Mouse (Mus musculus) hindlimb bud, embryonic 11.5 days (tissue): Measurements from ENCODE around the gene Spic.

Experiments used
- DNase-seq: peaks from one replicate; pipeline ENCODE4 v3.0.0-alpha.2; 2012; ENCODE audit warnings: low read depth, low spot score; ENCODE audit errors: extremely low spot score

The Spic gene

DNA sequence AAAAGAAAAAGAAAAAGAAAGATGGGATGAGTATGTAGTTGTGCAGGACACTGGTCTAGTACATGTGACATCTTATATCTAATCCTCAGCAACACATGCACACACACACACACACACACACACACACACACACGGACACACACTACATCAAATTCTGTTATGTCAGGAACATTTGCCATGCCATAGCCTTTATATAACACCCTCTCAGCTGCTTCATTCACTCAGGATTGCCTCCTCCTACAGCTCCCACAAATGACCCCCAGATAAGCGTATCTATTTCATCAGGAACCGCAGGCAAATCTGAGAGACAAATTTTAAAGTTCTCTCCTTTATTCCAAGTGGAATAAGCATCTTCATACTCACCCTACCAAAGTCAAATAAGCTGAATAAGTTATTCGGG lies 25.9 kb downstream of the Spic start:
- DNase-seq: no peak

DNA sequence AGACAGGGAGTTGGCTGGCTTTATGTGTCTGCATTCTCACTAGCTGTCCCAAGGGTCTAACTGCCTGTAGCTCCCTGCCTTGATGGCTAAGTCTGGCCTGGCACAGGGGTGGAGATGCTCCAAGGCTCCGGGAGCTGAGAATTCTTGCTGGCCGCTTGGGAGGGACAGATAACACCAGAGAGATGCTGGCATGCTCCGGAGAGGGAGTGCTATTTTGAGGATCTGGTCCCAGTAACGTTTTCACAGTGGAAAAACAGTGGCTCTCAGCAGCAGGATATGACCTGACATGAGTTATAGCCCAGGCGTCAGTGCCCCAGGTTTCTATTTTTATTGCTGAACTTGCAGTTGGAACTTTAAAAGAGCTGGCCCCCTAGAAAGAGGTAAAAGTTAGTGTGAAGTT lies 39.4 kb downstream of the Spic start:
- no peak for DNase-seq

DNA sequence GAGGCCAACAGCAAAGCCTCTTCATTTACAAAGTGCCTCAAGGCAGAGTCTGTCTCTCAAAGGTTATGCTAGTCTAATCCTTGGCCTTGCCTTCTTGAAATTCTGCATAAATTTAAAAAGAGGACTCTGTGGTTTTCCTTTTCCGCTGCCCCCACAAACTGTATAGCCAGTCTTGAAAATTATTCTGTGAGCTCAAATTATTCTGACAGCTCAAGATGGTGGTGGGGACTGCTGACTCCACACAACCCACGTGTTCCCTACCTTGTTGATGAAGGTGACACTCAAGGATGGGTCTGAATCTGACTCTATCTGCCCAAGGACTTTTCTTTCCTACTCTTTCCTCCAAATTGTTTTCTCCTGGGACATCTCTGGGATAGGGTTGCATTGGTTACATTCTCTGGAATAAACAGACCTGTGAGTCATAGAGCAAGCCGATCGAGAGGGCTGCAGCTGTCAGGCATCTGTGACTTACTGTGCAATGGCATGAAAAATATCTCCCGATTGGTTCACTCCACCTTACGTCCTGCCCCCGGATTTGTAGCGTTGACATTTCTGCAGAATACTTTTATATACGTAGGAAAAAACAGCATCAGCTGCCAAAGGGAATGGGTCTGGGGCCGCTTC lies 53.4 kb downstream of the Spic start:
- DNase-seq: no peak

DNA sequence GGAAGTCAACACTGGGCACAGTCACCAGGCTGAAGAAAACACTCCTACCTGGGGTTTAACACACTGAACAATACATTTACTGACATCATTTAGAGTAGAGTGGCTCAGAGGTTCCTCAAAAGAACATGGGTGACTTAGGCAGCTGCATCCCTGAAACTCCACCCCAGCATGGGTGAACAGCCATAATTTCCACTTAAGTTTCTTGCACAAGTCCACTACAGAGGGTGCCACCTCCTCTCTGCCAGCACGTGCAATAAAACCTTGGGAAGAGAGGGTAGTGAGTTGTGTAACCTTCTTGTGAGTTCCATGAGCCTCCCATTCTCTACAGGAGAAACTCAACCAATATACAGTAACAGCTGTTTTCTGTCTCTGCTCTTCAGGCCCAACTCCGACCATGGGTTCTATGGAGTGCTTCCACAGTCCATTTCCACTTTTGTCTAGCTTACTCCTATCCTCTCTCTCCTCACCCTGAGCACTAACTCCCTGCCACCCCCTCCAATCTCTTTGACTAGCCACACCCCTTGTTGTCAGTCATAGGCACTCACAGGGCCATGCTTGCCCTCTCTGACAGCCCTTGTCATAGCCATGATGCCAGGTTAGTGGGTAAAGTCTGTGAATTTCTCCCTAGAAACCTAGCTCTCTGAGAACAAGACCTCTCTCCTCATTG lies 54.0 kb downstream of the Spic start:
- no peak for DNase-seq

DNA sequence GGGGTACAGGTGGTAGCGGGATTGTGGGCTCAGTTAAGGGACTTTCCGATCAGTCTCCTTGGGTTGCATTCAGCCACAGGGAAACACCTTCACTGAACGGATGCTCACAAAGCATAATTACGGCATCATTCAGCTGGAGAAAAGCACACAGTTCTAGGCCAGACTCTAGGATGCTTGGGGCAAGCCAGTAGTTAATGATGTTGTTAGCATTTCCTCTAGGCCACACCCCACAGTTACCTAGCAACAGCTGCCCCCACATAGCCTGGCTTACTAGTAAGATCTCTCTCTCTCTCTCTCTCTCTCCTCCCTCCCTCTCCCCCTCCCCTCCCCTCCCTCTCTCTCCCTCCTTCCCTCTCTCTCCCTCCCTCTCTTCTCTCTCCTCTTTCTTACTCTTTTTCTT lies 57.8 kb downstream of the Spic start:
- no peak for DNase-seq

DNA sequence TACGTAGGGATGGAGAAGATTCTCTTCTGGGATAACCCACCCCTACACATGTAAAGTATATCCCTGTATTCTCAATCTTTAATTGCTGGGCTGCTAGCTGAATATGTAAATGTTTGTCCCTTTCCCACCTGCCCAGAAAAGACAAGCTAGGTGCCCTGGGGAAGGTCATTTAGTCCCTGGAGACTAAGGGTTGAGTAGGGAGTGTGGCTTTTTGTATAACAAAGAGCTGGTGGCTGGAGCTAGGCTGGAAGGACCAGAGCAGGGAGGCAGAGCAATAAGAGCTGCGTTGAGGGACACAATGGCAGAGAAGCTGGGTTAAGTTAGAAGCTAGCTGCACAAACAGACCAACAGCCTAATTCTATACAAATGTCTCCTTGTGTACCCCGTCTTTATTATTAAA lies 58.6 kb downstream of the Spic start:
- no peak for DNase-seq
